Mouse (Mus musculus): ENCODE results near the gene Crkl. TPM values are rescaled to one million over a fixed set of nuclear protein-coding genes. Genes with fewer than 3 reads are reported as not detected.

Gene Crkl
- total RNA-seq (2015) (24.6 and 25.9 TPM in 2 replicates), total RNA-seq (2017) (17.8 and 18.5 TPM in 2 replicates)

DNA sequence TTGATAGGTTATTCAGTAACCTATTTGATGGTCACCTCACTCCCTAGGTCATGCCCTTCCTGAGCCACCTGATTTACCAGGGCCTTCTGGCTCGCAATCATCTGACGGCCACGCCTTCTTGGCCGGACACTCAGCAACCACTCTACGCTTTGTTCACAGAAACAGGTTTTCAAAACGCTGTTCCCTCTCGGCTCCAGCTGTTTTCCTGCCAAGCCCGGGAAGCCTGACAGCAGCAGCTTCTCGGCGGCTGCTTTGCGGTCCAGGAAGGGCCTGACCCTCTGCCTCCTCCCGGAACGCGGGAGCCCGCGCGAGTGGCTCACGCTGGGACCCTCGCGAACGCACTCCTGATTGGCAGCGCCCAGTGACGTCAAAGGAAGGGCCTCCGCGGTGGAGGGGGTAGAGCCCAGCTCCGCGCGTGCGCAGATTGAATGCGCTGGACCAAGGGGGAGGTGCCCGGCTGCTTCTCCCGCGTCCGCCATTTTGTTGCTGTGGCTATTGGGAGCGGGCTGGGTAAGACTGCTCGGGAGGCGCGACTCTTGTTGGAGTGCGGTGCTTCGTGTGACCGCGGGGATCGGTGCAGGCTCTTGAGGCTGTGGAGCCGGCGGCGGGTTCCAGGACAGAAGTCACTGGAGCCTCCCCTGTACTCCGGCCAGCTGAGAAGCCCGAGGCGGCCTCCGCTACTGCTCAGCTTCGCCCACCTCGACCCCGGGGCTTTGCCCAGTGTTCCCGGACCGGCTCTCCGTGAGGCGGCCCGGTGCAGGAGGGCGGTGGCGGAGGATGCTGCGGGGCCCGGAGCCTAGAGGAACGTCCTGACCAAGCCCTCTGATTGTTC, at the start of gene Crkl:
Crkl (plus strand) TSS at position 447 of the 832 bp plus-strand sequence.
- ATAC-seq (replicated peaks; ENCODE audit: poor library complexity), result peak; percentile 95

DNA sequence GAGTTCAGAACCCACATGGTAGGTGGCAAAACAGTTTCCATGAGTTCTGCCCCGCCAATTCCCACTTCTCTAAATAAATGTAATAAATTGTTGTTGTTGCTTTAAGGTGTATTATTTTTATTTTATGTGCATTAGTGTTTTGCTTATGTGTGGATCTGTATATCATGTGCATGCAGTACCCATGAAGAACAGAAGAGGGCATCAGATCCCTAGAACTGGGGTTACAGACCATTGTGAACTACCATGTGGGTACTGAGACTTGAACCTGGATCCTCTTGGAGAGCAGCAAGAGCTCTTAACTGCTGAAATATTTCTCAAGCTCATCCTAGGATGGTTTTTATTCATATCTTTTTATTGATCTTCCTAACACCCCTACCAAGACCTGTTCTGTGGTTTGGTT, 48.9 kb upstream of the Crkl start:
- peak; percentile 60 for ATAC-seq (replicated peaks; ENCODE audit: poor library complexity)

DNA sequence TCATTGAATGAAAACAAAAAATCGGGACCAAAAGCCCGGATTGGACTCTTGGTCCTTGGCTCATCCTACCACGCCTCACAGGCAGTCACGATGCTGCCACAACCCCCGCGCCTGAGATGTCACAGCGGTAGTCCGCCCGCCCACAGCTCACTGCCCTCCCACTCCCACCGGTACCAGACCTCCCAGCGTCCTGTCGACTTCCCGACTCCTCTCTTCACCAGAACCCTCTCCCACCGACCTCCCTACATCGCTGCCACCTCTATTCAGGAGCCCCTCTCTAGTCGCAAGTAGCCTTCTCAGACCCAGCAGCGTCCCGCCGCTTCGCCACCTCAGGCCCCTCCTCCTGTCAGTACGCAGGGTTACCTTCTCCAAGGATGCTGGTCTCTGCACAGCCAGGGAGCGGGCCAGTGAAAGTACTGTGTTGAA, 46.5 kb upstream of the Crkl start:
- ATAC-seq (replicated peaks; ENCODE audit: poor library complexity), result peak; percentile 40

DNA sequence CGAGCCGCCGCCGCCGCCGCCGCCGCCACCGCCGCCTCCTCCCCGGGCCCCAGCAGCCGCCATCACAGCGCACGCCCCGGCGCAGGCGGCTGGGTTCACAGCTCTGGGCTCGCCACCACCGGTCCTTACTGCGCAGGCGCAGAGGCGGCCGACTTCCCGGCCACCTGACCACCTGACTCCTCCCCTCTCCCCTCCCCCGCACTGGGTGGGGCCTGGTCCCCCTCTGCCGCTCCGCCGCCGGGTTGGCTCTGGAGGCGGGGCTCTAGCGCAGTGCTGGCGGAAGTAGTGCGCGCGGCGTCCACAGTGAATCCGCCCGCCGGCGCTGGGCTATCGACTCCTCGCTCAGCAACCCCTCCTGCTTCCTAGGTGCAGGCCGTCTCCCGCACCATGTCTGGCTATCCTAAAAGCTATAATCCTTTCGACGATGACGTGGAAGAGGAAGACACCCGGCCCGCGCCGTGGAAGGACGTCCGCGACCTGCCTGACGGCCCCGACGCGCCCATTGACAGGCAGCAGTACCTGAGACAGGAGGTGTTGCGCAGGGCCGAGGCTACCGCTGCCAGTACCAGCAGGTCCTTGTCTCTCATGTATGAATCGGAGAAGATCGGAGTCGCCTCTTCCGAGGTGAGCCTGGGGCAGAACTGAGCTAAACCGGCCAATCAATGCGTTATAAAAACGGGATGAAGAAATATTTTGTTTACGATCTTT, 45.9 kb upstream of the Crkl start, which contains the start of the genes Snap29 and Pi4ka:
Snap29 (plus strand) TSS at position 251 of the 708 bp plus-strand sequence.
Pi4ka (minus strand) TSS at position 579 of the 708 bp plus-strand sequence.
- ATAC-seq (replicated peaks; ENCODE audit: poor library complexity), result peak; percentile 97

DNA sequence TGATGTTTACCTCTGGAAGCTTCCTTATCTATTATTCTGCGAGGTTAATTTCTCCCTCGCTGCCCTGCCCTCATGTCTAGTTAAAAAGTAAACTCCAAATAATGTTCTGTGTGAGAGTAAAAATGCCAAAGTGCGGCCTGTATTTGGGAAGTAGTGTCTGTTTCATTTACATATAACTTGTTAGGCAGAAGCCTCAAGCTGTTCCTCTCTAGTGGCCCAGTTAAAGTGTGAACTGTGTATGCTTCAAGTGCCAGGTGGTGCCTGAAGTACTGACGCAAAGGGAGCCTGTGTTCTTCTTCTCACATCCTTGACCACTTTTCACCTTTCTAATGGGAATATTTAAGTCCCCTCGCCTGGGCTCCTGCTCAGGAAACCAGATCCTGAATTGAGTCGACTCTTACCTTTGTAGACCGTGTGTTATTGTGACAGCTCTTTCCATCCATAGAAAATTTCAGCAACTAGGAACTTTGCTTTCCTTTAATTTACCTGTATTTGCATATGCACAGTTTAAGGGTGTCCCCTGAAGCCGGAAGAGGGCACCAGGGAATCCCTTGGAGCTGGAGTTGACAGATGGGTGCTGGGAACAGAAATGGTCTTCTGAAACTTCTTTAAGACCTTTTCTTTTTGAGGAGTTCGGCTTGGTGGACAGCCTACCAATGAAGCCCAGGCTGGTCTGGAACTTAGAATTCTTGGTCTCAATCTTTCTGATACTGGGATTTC, 45.1 kb upstream of the Crkl start:
- ATAC-seq (replicated peaks; ENCODE audit: poor library complexity), result no peak

DNA sequence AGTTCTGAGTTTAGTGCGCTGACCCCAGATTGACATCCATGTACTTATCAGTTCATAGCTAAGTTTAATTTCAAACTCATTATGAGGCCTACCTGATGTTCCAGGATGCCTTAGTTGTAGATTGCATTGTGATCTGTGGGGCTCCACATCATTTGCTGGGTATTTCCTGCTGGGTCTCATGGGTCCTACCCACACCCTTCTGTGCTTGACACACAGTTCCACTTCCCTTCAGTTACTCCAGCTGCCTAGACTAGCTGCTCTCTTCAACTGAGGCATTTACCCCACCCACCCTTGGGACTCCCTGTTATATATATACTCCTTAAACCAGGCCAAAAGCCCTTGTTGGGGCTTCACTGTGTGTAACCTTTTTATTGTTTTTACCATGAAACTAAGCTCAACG, 42.7 kb upstream of the Crkl start:
- ATAC-seq (replicated peaks; ENCODE audit: poor library complexity), result no peak

DNA sequence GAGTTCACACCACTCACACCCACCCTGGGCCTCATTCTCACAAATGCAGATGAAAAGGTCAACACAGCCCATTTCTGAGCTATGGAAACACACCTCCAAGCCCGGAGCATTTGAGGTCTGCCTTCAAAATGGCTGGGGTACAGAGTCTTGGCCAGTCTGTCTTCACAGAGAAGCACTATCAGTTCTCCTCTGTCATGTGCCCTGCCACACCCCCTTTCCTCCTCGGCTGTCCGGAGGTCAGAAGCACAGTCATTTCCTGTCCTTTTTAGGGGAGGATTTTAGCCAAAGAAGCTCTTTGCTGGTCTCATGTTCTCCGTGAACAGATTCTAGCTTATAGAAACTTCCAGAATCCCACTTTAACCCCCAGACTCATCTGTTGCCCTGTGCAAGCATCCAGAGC, 41.6 kb upstream of the Crkl start:
- no peak for ATAC-seq (replicated peaks; ENCODE audit: poor library complexity)

- ATAC-seq (replicated peaks; ENCODE audit: poor library complexity), result no peak
Measured at GRCm38 (mm10) chr16:17423021-17423420, 28.8 kb upstream of the Crkl start.

DNA sequence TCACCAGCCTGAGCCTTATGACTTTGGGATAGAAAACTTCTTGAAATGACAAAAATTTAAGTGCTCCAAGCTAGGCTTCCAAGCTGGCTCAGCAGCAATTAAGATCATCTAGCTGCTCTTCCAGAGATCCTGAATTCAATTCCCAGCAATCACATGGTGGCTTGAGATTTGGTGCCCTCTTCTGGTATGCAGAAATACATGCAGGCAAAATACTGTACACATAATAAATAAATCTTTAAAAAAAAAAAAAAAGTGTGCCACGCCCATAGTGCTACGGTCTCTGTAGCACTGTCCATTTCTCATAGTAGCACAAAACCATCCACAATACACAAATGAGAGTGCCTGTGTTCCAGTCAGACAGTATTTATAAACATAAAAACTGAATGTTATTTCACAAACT, 19.2 kb upstream of the Crkl start:
- peak; percentile 48; the same call in 1 of the 2 replicates for ATAC-seq (replicated peaks; ENCODE audit: poor library complexity)

GRCm38 (mm10) chr16:17452373-17452715, 557 bp downstream of the Crkl start:
- peak; percentile 14; the same call in 1 of the 2 replicates for ATAC-seq (replicated peaks; ENCODE audit: poor library complexity)

DNA sequence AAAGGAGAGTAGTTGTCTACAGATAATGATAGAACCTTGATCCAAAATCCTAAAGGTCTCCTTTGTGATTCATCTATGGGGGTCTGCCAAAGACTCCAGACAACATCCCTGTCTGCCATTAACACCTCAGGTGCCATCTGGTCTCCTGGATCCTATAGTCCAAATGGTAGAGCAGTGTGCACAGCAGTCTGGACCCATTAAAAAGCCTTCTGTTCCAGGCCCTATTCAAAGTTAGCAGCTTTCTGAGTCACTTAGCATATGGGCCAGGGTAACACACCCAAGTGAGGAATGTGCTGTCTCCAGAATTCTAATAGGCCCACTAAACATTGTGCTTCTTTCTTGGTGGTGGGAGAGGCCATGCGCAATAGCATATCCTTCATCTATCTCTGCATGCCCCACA, 5.1 kb downstream of the Crkl start:
- no peak for ATAC-seq (replicated peaks; ENCODE audit: poor library complexity)

DNA sequence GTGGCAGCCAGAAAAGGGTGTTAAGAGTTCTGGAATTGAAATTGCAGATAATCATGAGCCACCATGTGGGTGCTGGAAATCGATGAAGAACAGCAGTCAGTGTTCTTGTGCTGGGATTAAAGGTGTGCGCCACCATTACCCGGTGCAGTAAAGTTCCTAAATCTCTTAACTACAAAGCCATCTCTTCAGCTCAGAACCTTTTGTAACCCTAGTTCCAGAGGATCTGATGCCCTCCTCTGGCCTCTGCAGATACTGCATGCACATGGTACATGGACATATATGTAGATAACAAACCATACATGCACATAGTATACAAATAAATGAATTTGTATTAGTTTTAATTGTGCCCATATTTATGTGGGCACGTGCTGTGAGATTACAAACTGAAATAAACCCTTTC, 8.5 kb downstream of the Crkl start:
- ATAC-seq (replicated peaks; ENCODE audit: poor library complexity), result peak; percentile 93

DNA sequence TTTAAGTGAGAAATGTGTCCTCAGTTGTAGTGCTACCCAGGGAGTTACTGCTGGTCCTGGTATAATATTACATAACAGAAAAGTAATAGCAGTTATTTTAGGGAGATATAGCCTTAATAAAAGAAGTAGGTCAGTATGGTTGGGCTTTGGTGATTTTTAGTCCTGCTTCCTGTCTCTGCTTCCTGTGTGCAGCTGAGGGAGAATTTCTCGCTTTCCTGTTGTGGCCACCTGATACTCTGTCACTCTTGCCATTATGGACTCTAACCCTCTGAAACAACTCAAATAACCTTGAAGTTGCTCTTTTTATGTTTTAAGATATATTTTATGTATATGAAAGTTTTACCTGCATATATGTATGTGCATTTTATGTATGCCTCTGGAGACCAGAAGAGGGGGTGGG, 9.8 kb downstream of the Crkl start:
- ATAC-seq (replicated peaks; ENCODE audit: poor library complexity), result peak; percentile 44; the same call in 1 of the 2 replicates

- ATAC-seq (replicated peaks; ENCODE audit: poor library complexity), result no peak
Measured at GRCm38 (mm10) chr16:17463184-17463583, 11.4 kb downstream of the Crkl start.

DNA sequence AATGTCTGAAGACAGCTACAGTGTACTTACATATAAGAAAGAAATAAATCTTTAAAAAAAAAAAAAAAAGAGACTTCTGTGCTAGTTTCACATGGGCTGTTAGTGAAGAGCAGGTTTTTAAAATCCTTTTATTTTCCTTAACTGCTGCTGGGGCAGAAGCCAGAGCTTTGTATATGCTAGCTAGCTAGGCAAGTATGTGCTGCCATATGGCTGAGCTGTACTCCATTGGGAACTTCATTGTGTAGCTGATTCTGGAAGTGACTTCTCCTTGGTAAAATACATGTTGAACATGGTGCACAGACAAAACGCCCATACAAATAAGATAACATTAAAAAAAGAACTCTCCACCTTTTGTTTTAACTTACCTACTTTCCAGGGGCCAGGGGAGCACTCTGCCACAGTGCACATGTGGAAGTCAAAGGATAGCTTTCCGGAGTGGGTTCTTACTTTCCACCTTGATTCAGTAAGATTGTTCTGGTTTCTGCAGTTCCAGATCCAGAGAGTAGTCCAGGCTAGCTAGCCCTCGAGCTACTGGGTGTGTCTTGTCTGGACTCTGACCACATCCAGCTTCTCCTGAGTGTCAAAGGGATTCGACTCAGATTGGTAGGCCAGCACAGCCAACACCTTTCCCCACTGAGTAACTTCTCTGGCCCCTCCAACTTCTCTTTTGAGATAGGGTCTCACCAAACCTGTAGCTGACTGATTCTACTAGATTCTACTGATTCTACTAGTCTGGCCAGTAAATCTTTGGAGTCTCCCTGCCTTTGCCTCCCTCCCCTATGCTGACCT, 15.3 kb downstream of the Crkl start:
- no peak for ATAC-seq (replicated peaks; ENCODE audit: poor library complexity)

DNA sequence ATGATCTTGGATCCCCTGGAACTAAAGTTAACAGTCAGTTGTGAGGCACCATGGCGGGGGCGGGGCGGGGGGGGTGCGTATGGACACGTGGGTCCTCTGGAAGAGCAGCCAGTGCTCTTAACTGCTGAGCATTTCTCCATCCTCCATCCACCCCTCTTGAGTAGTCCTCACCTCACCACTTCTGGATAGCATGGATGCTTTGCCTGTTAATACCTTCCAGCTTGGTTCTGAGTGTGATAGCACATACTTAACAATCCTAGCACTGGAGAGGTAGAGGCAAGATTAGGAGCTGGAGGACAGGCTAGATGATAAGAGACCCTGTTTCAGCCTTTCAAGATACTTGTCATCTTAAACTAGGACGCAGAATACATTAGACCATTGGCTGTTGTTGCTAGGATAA, 20.7 kb downstream of the Crkl start:
- ATAC-seq (replicated peaks; ENCODE audit: poor library complexity), result no peak

DNA sequence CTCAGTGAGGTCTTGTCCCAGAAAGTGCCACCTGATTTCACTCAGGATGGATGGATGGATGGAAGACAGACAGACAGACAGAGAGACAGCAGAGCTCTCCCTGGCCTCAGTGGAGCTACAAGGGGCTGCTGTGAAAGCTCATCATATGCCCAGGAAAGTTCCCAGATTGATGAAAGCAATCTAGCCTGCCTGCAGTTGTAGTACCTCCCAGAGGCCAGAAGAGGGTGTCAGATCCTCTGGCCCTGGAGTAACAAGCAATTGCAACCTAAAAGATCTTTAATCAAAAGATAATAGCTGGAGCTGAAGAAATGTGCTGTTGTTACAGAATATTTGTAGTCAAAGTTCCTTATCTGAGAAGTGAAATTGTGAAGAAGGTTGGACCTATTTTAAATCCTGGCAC, 22.3 kb downstream of the Crkl start:
- ATAC-seq (replicated peaks; ENCODE audit: poor library complexity), result peak; percentile 59

- ATAC-seq (replicated peaks; ENCODE audit: poor library complexity), result no peak
Measured at GRCm38 (mm10) chr16:17474761-17475160, 23.0 kb downstream of the Crkl start.

DNA sequence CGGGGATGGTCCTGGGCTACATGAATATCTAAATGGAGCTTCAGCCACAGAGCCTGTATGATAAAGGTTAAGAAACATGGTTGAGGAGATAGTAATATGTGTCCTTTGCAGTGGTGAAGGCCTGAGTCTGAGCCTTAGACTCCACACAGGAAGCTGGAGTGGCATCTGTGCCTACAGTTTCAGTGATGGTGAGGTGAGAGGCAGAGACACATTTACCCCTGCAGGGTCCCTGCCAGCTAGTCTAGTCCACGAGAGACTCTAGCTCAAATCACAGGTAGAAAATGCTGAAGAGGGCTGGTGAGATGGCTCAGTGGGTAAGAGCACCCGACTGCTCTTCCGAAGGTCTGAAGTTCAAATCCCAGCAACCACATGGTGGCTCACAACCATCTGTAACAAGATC, 23.5 kb downstream of the Crkl start:
- ATAC-seq (replicated peaks; ENCODE audit: poor library complexity), result no peak

DNA sequence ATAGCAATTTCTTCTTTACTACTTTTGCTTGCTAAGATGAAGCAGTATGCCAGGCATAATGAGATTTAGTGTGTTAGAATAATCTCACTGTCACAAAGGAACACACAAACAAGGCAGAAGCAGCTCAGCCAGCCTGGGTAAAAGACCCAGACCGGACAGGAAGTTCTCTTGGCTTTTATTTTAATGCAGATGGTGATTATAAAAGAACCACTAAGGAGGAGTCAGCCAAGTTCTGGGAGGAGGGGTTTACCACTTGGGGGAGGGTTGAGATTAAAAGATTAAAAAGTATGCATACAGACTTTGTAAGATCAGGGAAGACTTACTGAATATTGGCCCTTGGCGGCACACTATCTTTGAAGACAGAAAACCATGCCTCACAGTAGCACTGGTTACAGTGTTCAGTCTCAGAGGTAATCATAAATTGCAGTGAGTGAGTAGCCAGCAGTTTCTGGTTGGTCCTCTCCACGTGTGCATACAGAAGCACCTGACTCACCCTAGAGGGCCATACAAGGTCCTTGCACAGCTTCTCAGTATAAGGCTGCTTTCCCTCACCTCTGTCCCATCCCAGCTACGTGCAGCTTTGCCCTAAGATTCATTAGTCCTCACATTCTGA, 26.6 kb downstream of the Crkl start:
- ATAC-seq (replicated peaks; ENCODE audit: poor library complexity), result peak; percentile 83
